Mouse (Mus musculus): ENCODE measurements around the gene Ppp1r7. TPM values are rescaled to one million over a fixed set of nuclear protein-coding genes. Genes with fewer than 3 reads are reported as not detected.

The Ppp1r7 gene
- polyA plus RNA-seq, 1 experiment, result not detected

GRCm38 (mm10) chr1:93343504-93344047 is 922 bp downstream of the Ppp1r7 start:
- WGBS, result under 1% methylated on average over 39 of the region's 39 CpGs
- Histone ChIP-seq H3K4me1 (ENCODE audit: control insufficient read depth, insufficient read depth, low read length) (peaks cover 6% of the 10 kb centered on the region), H3K27ac (ENCODE audit: insufficient read depth, low read depth, low read length) (0 out of 2 replicates have a peak overlapping the region, but pooled peaks have one; percentile 8), H3K4me3 (ENCODE audit: insufficient read depth, low read depth, low read length) (peak overlapping the region; percentile 91)
- peak; percentile 52; the same call in 1 of the 2 replicates for TF ChIP-seq CTCF (IDR thresholded peaks at IDR 0.05; ENCODE audit: insufficient read depth, low read depth, low read length)
- peak; percentile 37; the same call in 1 of the 2 replicates for TF ChIP-seq POLR2A (IDR thresholded peaks at IDR 0.05; ENCODE audit: insufficient read depth, low read depth, low read length)

- TF ChIP-seq CTCF (IDR thresholded peaks at IDR 0.05; ENCODE audit: insufficient read depth, low read depth, low read length) (no peak), POLR2A (IDR thresholded peaks at IDR 0.05; ENCODE audit: insufficient read depth, low read depth, low read length) (no peak)
- Histone ChIP-seq H3K4me1 (ENCODE audit: control insufficient read depth, insufficient read depth, low read length) (peaks cover 6% of the 10 kb centered on the region), H3K27ac (ENCODE audit: insufficient read depth, low read depth, low read length) (no peak overlapping the region), H3K4me3 (ENCODE audit: insufficient read depth, low read depth, low read length) (no peak overlapping the region)
- 88% methylated on average over 5 of the region's 5 CpGs for WGBS
Measured at GRCm38 (mm10) chr1:93347176-93347575, 4.5 kb downstream of the Ppp1r7 start.

- no peak overlapping the region for H3K27ac ChIP-seq (ENCODE audit: insufficient read depth, low read depth, low read length)
- H3K4me1 ChIP-seq (ENCODE audit: control insufficient read depth, insufficient read depth, low read length), result no peaks in the 10 kb centered on the region
- TF ChIP-seq CTCF (IDR thresholded peaks at IDR 0.05; ENCODE audit: insufficient read depth, low read depth, low read length) (no peak), POLR2A (IDR thresholded peaks at IDR 0.05; ENCODE audit: insufficient read depth, low read depth, low read length) (no peak)
- WGBS, result 34% methylated on average over 4 of the region's 4 CpGs
- no peak overlapping the region for H3K4me3 ChIP-seq (ENCODE audit: insufficient read depth, low read depth, low read length)
Measured at GRCm38 (mm10) chr1:93349701-93350100, 7.0 kb downstream of the Ppp1r7 start.

- 83% methylated on average over 2 of the region's 2 CpGs for WGBS
- H3K27ac ChIP-seq (ENCODE audit: insufficient read depth, low read depth, low read length), result no peak overlapping the region
- H3K4me1 ChIP-seq (ENCODE audit: control insufficient read depth, insufficient read depth, low read length), result no peaks in the 10 kb centered on the region
- TF ChIP-seq POLR2A (IDR thresholded peaks at IDR 0.05; ENCODE audit: insufficient read depth, low read depth, low read length) (no peak), CTCF (IDR thresholded peaks at IDR 0.05; ENCODE audit: insufficient read depth, low read depth, low read length) (no peak)
- no peak overlapping the region for H3K4me3 ChIP-seq (ENCODE audit: insufficient read depth, low read depth, low read length)
Measured at GRCm38 (mm10) chr1:93352724-93353123, 10.1 kb downstream of the Ppp1r7 start.

- WGBS, result 83% methylated on average over 4 of the region's 4 CpGs
- H3K4me1 ChIP-seq (ENCODE audit: control insufficient read depth, insufficient read depth, low read length), result no peaks in the 10 kb centered on the region
- TF ChIP-seq CTCF (IDR thresholded peaks at IDR 0.05; ENCODE audit: insufficient read depth, low read depth, low read length) (no peak), POLR2A (IDR thresholded peaks at IDR 0.05; ENCODE audit: insufficient read depth, low read depth, low read length) (no peak)
- H3K4me3 ChIP-seq (ENCODE audit: insufficient read depth, low read depth, low read length), result no peak overlapping the region
- H3K27ac ChIP-seq (ENCODE audit: insufficient read depth, low read depth, low read length), result no peak overlapping the region
Measured at GRCm38 (mm10) chr1:93362661-93363060, 20.0 kb downstream of the Ppp1r7 start.

GRCm38 (mm10) chr1:93365641-93366040 is 23.0 kb downstream of the Ppp1r7 start:
- no peaks in the 10 kb centered on the region for H3K4me1 ChIP-seq (ENCODE audit: control insufficient read depth, insufficient read depth, low read length)
- 95% methylated on average over 6 of the region's 6 CpGs for WGBS
- H3K27ac ChIP-seq (ENCODE audit: insufficient read depth, low read depth, low read length), result no peak overlapping the region
- no peak for TF ChIP-seq POLR2A (IDR thresholded peaks at IDR 0.05; ENCODE audit: insufficient read depth, low read depth, low read length)
- no peak for TF ChIP-seq CTCF (IDR thresholded peaks at IDR 0.05; ENCODE audit: insufficient read depth, low read depth, low read length)
- H3K4me3 ChIP-seq (ENCODE audit: insufficient read depth, low read depth, low read length), result no peak overlapping the region

GRCm38 (mm10) chr1:93373665-93374064 is 31.0 kb downstream of the Ppp1r7 start, which contains the start of gene Ano7:
Ano7 (plus strand) TSS chr1:93373930.
- TF ChIP-seq CTCF (IDR thresholded peaks at IDR 0.05; ENCODE audit: insufficient read depth, low read depth, low read length) (no peak), POLR2A (IDR thresholded peaks at IDR 0.05; ENCODE audit: insufficient read depth, low read depth, low read length) (no peak)
- Histone ChIP-seq H3K27ac (ENCODE audit: insufficient read depth, low read depth, low read length) (no peak within 1 kb of the TSS), H3K4me1 (ENCODE audit: control insufficient read depth, insufficient read depth, low read length) (no peaks in the 10 kb centered on the region), H3K4me3 (ENCODE audit: insufficient read depth, low read depth, low read length) (no peak within 1 kb of the TSS)
- WGBS, result 82% methylated on average over 4 of the region's 4 CpGs

- no peak for TF ChIP-seq POLR2A (IDR thresholded peaks at IDR 0.05; ENCODE audit: insufficient read depth, low read depth, low read length)
- no peak for TF ChIP-seq CTCF (IDR thresholded peaks at IDR 0.05; ENCODE audit: insufficient read depth, low read depth, low read length)
- no peak overlapping the region for H3K4me3 ChIP-seq (ENCODE audit: insufficient read depth, low read depth, low read length)
- no peaks in the 10 kb centered on the region for H3K4me1 ChIP-seq (ENCODE audit: control insufficient read depth, insufficient read depth, low read length)
- WGBS, result 75% methylated on average over 5 of the region's 5 CpGs
- no peak overlapping the region for H3K27ac ChIP-seq (ENCODE audit: insufficient read depth, low read depth, low read length)
Measured at GRCm38 (mm10) chr1:93377307-93377706, 34.7 kb downstream of the Ppp1r7 start.

GRCm38 (mm10) chr1:93379117-93379516 is 36.5 kb downstream of the Ppp1r7 start:
- Histone ChIP-seq H3K4me1 (ENCODE audit: control insufficient read depth, insufficient read depth, low read length) (no peaks in the 10 kb centered on the region), H3K27ac (ENCODE audit: insufficient read depth, low read depth, low read length) (no peak overlapping the region), H3K4me3 (ENCODE audit: insufficient read depth, low read depth, low read length) (no peak overlapping the region)
- TF ChIP-seq CTCF (IDR thresholded peaks at IDR 0.05; ENCODE audit: insufficient read depth, low read depth, low read length) (no peak), POLR2A (IDR thresholded peaks at IDR 0.05; ENCODE audit: insufficient read depth, low read depth, low read length) (no peak)
- 76% methylated on average over 5 of the region's 5 CpGs for WGBS
